Mouse (Mus musculus): ENCODE measurements at regions not wholly inside any gene's neighbourhood (a gene's known extent, or its start where the extent isn't known, plus 50 kb on each side); places are given as distances from the start of the nearest gene placed in this dataset.

- ATAC-seq (replicated peaks; ENCODE audit: low FRiP score, low TSS enrichment, low read depth) (no peak), DNase-seq (ENCODE audit: low spot score) (no peak)
- no peak overlapping the region for H3K27ac ChIP-seq (ENCODE audit: low read depth)
- H3K4me1 ChIP-seq (replicated peaks; ENCODE audit: control insufficient read depth, insufficient read depth, low read length) = no peaks in the 10 kb centered on the region
- H3K4me2 ChIP-seq (ENCODE audit: low read length) = no peak overlapping the region
- no peak overlapping the region for H3K9ac ChIP-seq (ENCODE audit: low read length)
- no peaks in the 10 kb centered on the region for H3K27me3 ChIP-seq (replicated peaks; ENCODE audit: control insufficient read depth, insufficient read depth, low read length)
- no peaks in the 10 kb centered on the region for H3K9me3 ChIP-seq (ENCODE audit: control insufficient read depth, low read length)
- no peak overlapping the region for H3K4me3 ChIP-seq (ENCODE audit: low read depth, low read length)
- H3K36me3 ChIP-seq (ENCODE audit: control insufficient read depth, insufficient read depth, low read length) = no peaks in the 10 kb centered on the region
- 76% methylated on average over 3 of the region's 3 CpGs for WGBS
These were observed 311.8 kb upstream of the Rnaseh2b start for GRCm38 (mm10) chr14:61980581-61980980.

DNA sequence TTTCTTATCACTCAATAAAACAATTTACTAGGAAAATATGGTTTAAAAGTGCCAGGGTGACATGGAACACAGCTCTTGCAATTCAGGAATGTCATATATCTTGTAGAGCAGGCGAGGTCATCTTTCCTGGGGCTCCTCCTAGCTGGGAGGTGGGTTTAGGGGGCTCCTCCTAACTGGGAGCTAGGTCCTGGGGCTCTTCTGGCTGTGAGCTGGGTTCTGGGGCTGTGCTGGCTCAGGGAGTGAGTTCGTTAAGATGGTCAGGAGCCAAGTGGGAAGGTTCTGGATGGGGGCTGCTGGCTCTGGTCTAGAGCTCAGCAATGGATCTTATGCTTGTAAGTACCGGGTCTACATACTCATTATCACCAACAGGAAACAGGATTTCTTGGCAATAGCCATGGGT lies 306.8 kb upstream of the Rnaseh2b start:
- Histone ChIP-seq H3K4me3 (ENCODE audit: low read depth, low read length) (no peak overlapping the region), H3K4me1 (replicated peaks; ENCODE audit: control insufficient read depth, insufficient read depth, low read length) (no peaks in the 10 kb centered on the region), H3K4me2 (ENCODE audit: low read length) (no peak overlapping the region), H3K27ac (ENCODE audit: low read depth) (no peak overlapping the region), H3K9me3 (ENCODE audit: control insufficient read depth, low read length) (no peaks in the 10 kb centered on the region), H3K27me3 (replicated peaks; ENCODE audit: control insufficient read depth, insufficient read depth, low read length) (no peaks in the 10 kb centered on the region), H3K36me3 (ENCODE audit: control insufficient read depth, insufficient read depth, low read length) (no peaks in the 10 kb centered on the region), H3K9ac (ENCODE audit: low read length) (no peak overlapping the region)
- ATAC-seq (replicated peaks; ENCODE audit: low FRiP score, low TSS enrichment, low read depth) (no peak), DNase-seq (ENCODE audit: low spot score) (no peak)
- WGBS = 61% methylated on average over 3 of the region's 3 CpGs

DNA sequence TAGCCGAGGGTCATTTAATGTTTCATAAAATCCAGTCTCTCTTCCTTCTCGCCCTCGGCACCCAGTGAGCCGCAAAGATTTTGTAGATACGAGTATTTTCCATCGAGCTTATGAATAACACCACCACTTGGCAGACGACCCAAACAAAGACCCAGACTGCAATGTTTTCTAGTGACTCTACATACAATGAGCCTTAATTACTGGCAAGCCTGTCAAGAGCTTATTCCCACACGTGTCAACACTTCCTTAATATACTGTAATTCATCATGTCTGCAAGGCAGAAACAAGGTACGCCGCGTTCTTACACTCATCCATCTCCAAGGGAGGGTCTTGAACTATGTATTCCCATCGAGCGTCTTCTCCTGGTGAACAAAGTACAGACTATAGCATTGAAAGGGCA lies 306.2 kb upstream of the Rnaseh2b start:
- no peaks in the 10 kb centered on the region for H3K27me3 ChIP-seq (replicated peaks; ENCODE audit: control insufficient read depth, insufficient read depth, low read length)
- no peak overlapping the region for H3K4me3 ChIP-seq (ENCODE audit: low read depth, low read length)
- 74% methylated on average over 13 of the region's 13 CpGs for WGBS
- no peak overlapping the region for H3K9ac ChIP-seq (ENCODE audit: low read length)
- no peak for ATAC-seq (replicated peaks; ENCODE audit: low FRiP score, low TSS enrichment, low read depth)
- H3K27ac ChIP-seq (ENCODE audit: low read depth) = no peak overlapping the region
- no peak for DNase-seq (ENCODE audit: low spot score)
- no peaks in the 10 kb centered on the region for H3K9me3 ChIP-seq (ENCODE audit: control insufficient read depth, low read length)
- H3K4me1 ChIP-seq (replicated peaks; ENCODE audit: control insufficient read depth, insufficient read depth, low read length) = no peaks in the 10 kb centered on the region
- no peak overlapping the region for H3K4me2 ChIP-seq (ENCODE audit: low read length)
- H3K36me3 ChIP-seq (ENCODE audit: control insufficient read depth, insufficient read depth, low read length) = no peaks in the 10 kb centered on the region

DNA sequence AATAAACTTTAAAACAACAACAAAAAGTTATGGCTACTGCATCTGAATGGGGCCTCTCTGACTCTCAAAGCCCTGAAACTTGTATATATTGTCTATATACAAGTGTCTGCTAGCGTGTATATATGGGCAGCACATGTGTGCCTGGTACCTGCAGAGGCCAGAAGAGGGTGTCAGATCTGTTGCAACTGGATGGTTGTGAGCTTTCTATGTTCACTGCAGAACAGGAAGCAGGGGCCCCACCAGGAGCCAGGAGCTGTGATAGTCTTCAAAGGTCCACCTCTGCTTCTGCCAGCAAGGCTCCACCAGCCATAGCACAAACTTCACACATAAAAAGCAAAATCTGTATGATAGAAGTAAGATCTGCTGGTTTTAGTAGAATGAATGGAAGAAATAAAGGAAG lies 297.1 kb upstream of the Rnaseh2b start:
- Histone ChIP-seq H3K4me1 (replicated peaks; ENCODE audit: control insufficient read depth, insufficient read depth, low read length) (no peaks in the 10 kb centered on the region), H3K36me3 (ENCODE audit: control insufficient read depth, insufficient read depth, low read length) (no peaks in the 10 kb centered on the region), H3K27ac (ENCODE audit: low read depth) (no peak overlapping the region), H3K4me2 (ENCODE audit: low read length) (no peak overlapping the region), H3K27me3 (replicated peaks; ENCODE audit: control insufficient read depth, insufficient read depth, low read length) (no peaks in the 10 kb centered on the region), H3K9me3 (ENCODE audit: control insufficient read depth, low read length) (no peaks in the 10 kb centered on the region), H3K9ac (ENCODE audit: low read length) (no peak overlapping the region), H3K4me3 (ENCODE audit: low read depth, low read length) (no peak overlapping the region)
- 54% methylated on average over 1 of the region's 1 CpGs for WGBS
- ATAC-seq (replicated peaks; ENCODE audit: low FRiP score, low TSS enrichment, low read depth) (no peak), DNase-seq (ENCODE audit: low spot score) (no peak)

- H3K4me2 ChIP-seq (ENCODE audit: low read length) = no peak overlapping the region
- no peak overlapping the region for H3K27ac ChIP-seq (ENCODE audit: low read depth)
- no peak for ATAC-seq (replicated peaks; ENCODE audit: low FRiP score, low TSS enrichment, low read depth)
- H3K9me3 ChIP-seq (ENCODE audit: control insufficient read depth, low read length) = no peaks in the 10 kb centered on the region
- H3K4me1 ChIP-seq (replicated peaks; ENCODE audit: control insufficient read depth, insufficient read depth, low read length) = no peaks in the 10 kb centered on the region
- no peak overlapping the region for H3K9ac ChIP-seq (ENCODE audit: low read length)
- no peak overlapping the region for H3K4me3 ChIP-seq (ENCODE audit: low read depth, low read length)
- DNase-seq (ENCODE audit: low spot score) = no peak
- H3K36me3 ChIP-seq (ENCODE audit: control insufficient read depth, insufficient read depth, low read length) = no peaks in the 10 kb centered on the region
- no peaks in the 10 kb centered on the region for H3K27me3 ChIP-seq (replicated peaks; ENCODE audit: control insufficient read depth, insufficient read depth, low read length)
These were observed 294.7 kb upstream of the Rnaseh2b start for GRCm38 (mm10) chr14:61997736-61998135.

- WGBS = 81% methylated on average over 3 of the region's 3 CpGs
- Histone ChIP-seq H3K36me3 (ENCODE audit: control insufficient read depth, insufficient read depth, low read length) (no peaks in the 10 kb centered on the region), H3K4me3 (ENCODE audit: low read depth, low read length) (no peak overlapping the region), H3K4me1 (replicated peaks; ENCODE audit: control insufficient read depth, insufficient read depth, low read length) (no peaks in the 10 kb centered on the region), H3K27me3 (replicated peaks; ENCODE audit: control insufficient read depth, insufficient read depth, low read length) (no peaks in the 10 kb centered on the region), H3K9ac (ENCODE audit: low read length) (no peak overlapping the region), H3K4me2 (ENCODE audit: low read length) (no peak overlapping the region), H3K9me3 (ENCODE audit: control insufficient read depth, low read length) (no peaks in the 10 kb centered on the region), H3K27ac (ENCODE audit: low read depth) (no peak overlapping the region)
- no peak for DNase-seq (ENCODE audit: low spot score)
- ATAC-seq (replicated peaks; ENCODE audit: low FRiP score, low TSS enrichment, low read depth) = no peak
These were observed 294.1 kb upstream of the Rnaseh2b start for GRCm38 (mm10) chr14:61998259-61998658.

DNA sequence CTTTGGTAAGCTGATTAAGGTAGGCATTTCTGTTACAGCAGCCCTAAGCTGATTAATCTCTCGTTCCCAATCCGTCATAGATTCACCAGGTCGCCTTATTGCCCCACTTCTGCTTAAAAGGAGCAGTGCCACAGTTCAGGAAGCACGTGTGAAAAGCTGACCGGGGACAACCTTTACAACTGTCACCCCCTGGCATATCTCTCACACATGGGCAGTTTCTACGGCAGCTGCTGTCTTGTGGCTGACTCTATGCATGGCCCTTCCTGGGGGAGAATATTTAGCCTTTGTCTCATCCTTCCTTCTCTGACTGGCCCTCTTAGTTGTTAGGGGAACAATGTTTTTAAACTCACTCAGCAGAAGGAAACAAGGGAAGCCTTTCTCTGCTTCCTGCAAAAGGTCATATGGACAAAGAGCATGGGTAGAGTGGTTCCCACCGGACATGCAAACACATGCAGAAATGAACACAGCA lies 290.9 kb upstream of the Rnaseh2b start:
- DNase-seq (ENCODE audit: low spot score) = no peak
- Histone ChIP-seq H3K4me1 (replicated peaks; ENCODE audit: control insufficient read depth, insufficient read depth, low read length) (no peaks in the 10 kb centered on the region), H3K4me3 (ENCODE audit: low read depth, low read length) (no peak overlapping the region), H3K36me3 (ENCODE audit: control insufficient read depth, insufficient read depth, low read length) (no peaks in the 10 kb centered on the region), H3K9me3 (ENCODE audit: control insufficient read depth, low read length) (no peaks in the 10 kb centered on the region), H3K27ac (ENCODE audit: low read depth) (no peak overlapping the region), H3K4me2 (ENCODE audit: low read length) (no peak overlapping the region), H3K9ac (ENCODE audit: low read length) (no peak overlapping the region), H3K27me3 (replicated peaks; ENCODE audit: control insufficient read depth, insufficient read depth, low read length) (no peaks in the 10 kb centered on the region)
- WGBS = 46% methylated on average over 7 of the region's 7 CpGs
- ATAC-seq (replicated peaks; ENCODE audit: low FRiP score, low TSS enrichment, low read depth) = no peak

- no peaks in the 10 kb centered on the region for H3K36me3 ChIP-seq (ENCODE audit: control insufficient read depth, insufficient read depth, low read length)
- H3K4me2 ChIP-seq (ENCODE audit: low read length) = no peak overlapping the region
- H3K9me3 ChIP-seq (ENCODE audit: control insufficient read depth, low read length) = no peaks in the 10 kb centered on the region
- H3K27ac ChIP-seq (ENCODE audit: low read depth) = no peak overlapping the region
- DNase-seq (ENCODE audit: low spot score) (no peak), ATAC-seq (replicated peaks; ENCODE audit: low FRiP score, low TSS enrichment, low read depth) (no peak)
- no peak overlapping the region for H3K9ac ChIP-seq (ENCODE audit: low read length)
- H3K27me3 ChIP-seq (replicated peaks; ENCODE audit: control insufficient read depth, insufficient read depth, low read length) = no peaks in the 10 kb centered on the region
- H3K4me1 ChIP-seq (replicated peaks; ENCODE audit: control insufficient read depth, insufficient read depth, low read length) = no peaks in the 10 kb centered on the region
- WGBS = 73% methylated on average over 5 of the region's 5 CpGs
- H3K4me3 ChIP-seq (ENCODE audit: low read depth, low read length) = no peak overlapping the region
These were observed 290.3 kb upstream of the Rnaseh2b start for GRCm38 (mm10) chr14:62002131-62002530.

DNA sequence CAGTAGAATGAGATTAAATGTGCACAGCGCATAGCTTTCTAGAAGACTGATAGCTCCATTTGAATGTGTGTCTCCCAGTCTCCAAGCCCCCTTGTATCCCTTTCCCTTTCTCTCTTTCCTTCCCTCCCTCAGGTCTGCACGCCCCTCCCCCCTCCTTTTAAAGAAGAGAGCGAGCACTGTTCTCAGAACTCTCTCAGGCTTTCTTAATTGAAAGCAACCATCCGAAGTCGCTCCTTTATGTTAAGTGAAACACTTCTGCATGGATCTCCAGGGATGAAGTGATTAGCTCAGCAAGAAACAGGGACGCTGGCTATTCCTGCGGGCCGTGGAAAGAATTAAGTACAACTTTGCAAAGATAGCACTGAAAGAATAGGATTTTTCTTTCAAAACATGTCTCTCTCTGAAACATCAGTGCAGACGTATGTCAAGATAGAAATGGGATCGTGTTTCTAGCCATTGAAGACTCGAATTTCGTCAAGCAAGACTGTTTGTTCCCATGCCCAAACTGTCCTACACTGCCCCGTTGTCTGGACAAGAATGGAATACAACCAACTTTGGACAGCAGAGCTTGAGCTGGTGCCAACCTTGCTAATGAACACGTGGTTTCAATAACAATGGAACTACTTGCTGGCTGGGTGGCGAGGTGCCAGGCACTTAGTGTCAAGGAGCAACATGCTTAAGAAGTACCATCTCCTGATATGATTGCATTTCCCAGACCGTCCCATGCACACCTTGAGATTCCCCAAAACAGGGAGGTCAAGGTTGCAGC lies 289.2 kb upstream of the Rnaseh2b start:
- H3K4me1 ChIP-seq (replicated peaks; ENCODE audit: control insufficient read depth, insufficient read depth, low read length) = no peaks in the 10 kb centered on the region
- H3K9me3 ChIP-seq (ENCODE audit: control insufficient read depth, low read length) = no peaks in the 10 kb centered on the region
- no peak overlapping the region for H3K4me2 ChIP-seq (ENCODE audit: low read length)
- H3K27ac ChIP-seq (ENCODE audit: low read depth) = no peak overlapping the region
- DNase-seq (ENCODE audit: low spot score) (no peak), ATAC-seq (replicated peaks; ENCODE audit: low FRiP score, low TSS enrichment, low read depth) (no peak)
- H3K36me3 ChIP-seq (ENCODE audit: control insufficient read depth, insufficient read depth, low read length) = no peaks in the 10 kb centered on the region
- 70% methylated on average over 16 of the region's 16 CpGs for WGBS
- no peaks in the 10 kb centered on the region for H3K27me3 ChIP-seq (replicated peaks; ENCODE audit: control insufficient read depth, insufficient read depth, low read length)
- no peak overlapping the region for H3K4me3 ChIP-seq (ENCODE audit: low read depth, low read length)
- no peak overlapping the region for H3K9ac ChIP-seq (ENCODE audit: low read length)

Measured in intestine, embryonic 14.5 days (tissue).